Mouse (Mus musculus): ENCODE measurements at regions not wholly inside any gene's neighbourhood (a gene's known extent, or its start where the extent isn't known, plus 50 kb on each side); places are given as distances from the start of the nearest gene placed in this dataset.

GRCm38 (mm10) chr8:6884828-6885227 lies 1776.2 kb downstream of the Efnb2 start:
- no peak for TF ChIP-seq NANOG (IDR thresholded peaks at IDR 0.05; ENCODE audit: borderline replicate concordance, low read length)
- TF ChIP-seq POU5F1 (IDR thresholded peaks at IDR 0.05; ENCODE audit: borderline replicate concordance, low read length) = no peak
- TF ChIP-seq CTCF (conservative IDR thresholded peaks at IDR 0.05; ENCODE audit: low read length) = no peak
- no peaks in the 10 kb centered on the region for H3K27me3 ChIP-seq (ENCODE audit: insufficient read depth, low read length)
- no peaks in the 10 kb centered on the region for H3K36me3 ChIP-seq (ENCODE audit: insufficient read depth, low read length)
- no peak overlapping the region for H3K4me3 ChIP-seq (replicated peaks; ENCODE audit: low read length)
- no peaks in the 10 kb centered on the region for H3K4me1 ChIP-seq (replicated peaks; ENCODE audit: low read depth, low read length)
- no peaks in the 10 kb centered on the region for H3K9me3 ChIP-seq (ENCODE audit: low read length)

DNA sequence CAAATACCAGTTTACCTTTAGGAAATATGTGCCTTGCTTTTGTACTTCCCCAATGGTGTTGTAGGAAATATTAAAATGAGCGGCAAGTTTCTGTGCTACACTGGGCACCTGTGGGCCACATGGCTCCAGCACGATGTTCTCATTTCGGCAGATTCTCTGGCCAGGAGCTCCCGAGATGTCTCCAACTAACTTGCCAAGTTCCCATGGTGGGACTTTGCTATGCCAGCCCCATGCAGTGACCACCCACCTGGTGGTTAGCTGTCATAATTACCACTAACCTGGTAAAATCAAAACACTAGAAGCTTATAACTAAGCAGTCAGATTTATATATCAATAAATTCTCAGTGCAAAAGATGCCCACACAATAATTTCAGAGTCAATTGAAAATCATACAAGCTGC lies 1777.5 kb upstream of the Slc10a2 start:
- Histone ChIP-seq H3K36me3 (ENCODE audit: insufficient read depth, low read length) (no peaks in the 10 kb centered on the region), H3K9me3 (ENCODE audit: low read length) (no peaks in the 10 kb centered on the region), H3K4me1 (replicated peaks; ENCODE audit: low read depth, low read length) (no peaks in the 10 kb centered on the region), H3K27me3 (ENCODE audit: insufficient read depth, low read length) (no peaks in the 10 kb centered on the region), H3K4me3 (replicated peaks; ENCODE audit: low read length) (no peak overlapping the region)
- TF ChIP-seq NANOG (IDR thresholded peaks at IDR 0.05; ENCODE audit: borderline replicate concordance, low read length) (no peak), CTCF (conservative IDR thresholded peaks at IDR 0.05; ENCODE audit: low read length) (no peak), POU5F1 (IDR thresholded peaks at IDR 0.05; ENCODE audit: borderline replicate concordance, low read length) (no peak)

Measured in E14TG2a.4 (cell line).